Mouse (Mus musculus) liver, postnatal 0 days (tissue): ENCODE data around the gene Pcna. TPM values are rescaled to one million over a fixed set of nuclear protein-coding genes. Genes with fewer than 3 reads are reported as not detected.

ENCODE experiments used
- ATAC-seq: fragments of 200-750 bp; cut with Nextera tagmentation; 2 replicates; pipeline ENCODE4 v1.8.0; 2017; ENCODE audit warnings: mild to moderate bottlenecking, moderate library complexity
- DNase-seq: peaks from one replicate; pipeline ENCODE4 v3.0.0-alpha.2; 2016
- H3K27ac ChIP-seq: fragments of 300-500 bp; sonication (generic); 2 replicates; pipeline ENCODE4 v1.5.1; 2014; ENCODE audit warnings: antibody characterized with exemption, moderate library complexity, mild to moderate bottlenecking, low read depth
- H3K27me3 ChIP-seq: fragments of 300-500 bp; sonication (generic); 2 replicates; pipeline ENCODE4 v1.6.1; 2014; ENCODE audit warnings: low read length, control low read depth, mixed read lengths; ENCODE audit not compliant: insufficient read depth
- H3K36me3 ChIP-seq: fragments of 300-500 bp; sonication (generic); replicated peaks from 2 replicates; pipeline ENCODE4 v1.6.1; 2014; ENCODE audit warnings: mild to moderate bottlenecking, control low read depth, low read length, moderate library complexity, mixed read lengths; ENCODE audit not compliant: insufficient read depth
- H3K4me1 ChIP-seq: fragments of 300-500 bp; sonication (generic); 2 replicates; pipeline ENCODE4 v1.6.1; 2014; ENCODE audit warnings: antibody characterized with exemption, mild to moderate bottlenecking, control low read depth; ENCODE audit not compliant: insufficient read depth
- H3K4me2 ChIP-seq: fragments of 300-500 bp; sonication (generic); 2 replicates; pipeline ENCODE4 v1.6.1; 2014; ENCODE audit warnings: low read depth, mild to moderate bottlenecking, low read length, moderate library complexity, mixed read lengths
- H3K4me3 ChIP-seq: fragments of 300-500 bp; sonication (generic); 2 replicates; pipeline ENCODE4 v1.5.1; 2014; ENCODE audit warnings: low read depth, low read length
- H3K9ac ChIP-seq: fragments of 300-500 bp; sonication (generic); replicated peaks from 2 replicates; pipeline ENCODE4 v1.6.1; 2014; ENCODE audit warnings: mild to moderate bottlenecking, moderate library complexity
- H3K9me3 ChIP-seq: fragments of 300-500 bp; sonication (generic); 2 replicates; pipeline ENCODE4 v1.6.1; 2016; ENCODE audit warnings: mild to moderate bottlenecking, control low read depth, low read length, mixed read lengths
- CTCF ChIP-seq: sonication (generic); IDR thresholded peaks from 2 replicates; pipeline ENCODE4 v1.5.1; 2016; ENCODE audit warnings: antibody characterized with exemption, low read depth
- EP300 ChIP-seq: IDR thresholded peaks from 2 replicates; pipeline ENCODE4 v1.6.1; 2016; ENCODE audit warnings: antibody characterized with exemption, low read depth, mild to moderate bottlenecking
- WGBS: fragments of 180-500 bp; shearing (Covaris S2); extraction: QIAGEN DNeasy Blood & Tissue Kit; methylation state at CpG from one replicate; pipeline ENCODE4 v1.1.7; 2014; ENCODE audit not compliant: insufficient replicate concordance; 5-methylcytosine and 5-hydroxymethylcytosine counted together
- polyA plus RNA-seq: library from polyadenylated mRNA; unstranded; fragments of >200 nt; fragmentation: Nextera tagmentation; extraction: Ambion mirVana; gene quantifications from 2 replicates; pipeline ENCODE4 v1.2.1, GENCODE M21; 2015

Pcna gene
- polyA plus RNA-seq, 1 experiment from 2014 or later, result 158 TPM

DNA sequence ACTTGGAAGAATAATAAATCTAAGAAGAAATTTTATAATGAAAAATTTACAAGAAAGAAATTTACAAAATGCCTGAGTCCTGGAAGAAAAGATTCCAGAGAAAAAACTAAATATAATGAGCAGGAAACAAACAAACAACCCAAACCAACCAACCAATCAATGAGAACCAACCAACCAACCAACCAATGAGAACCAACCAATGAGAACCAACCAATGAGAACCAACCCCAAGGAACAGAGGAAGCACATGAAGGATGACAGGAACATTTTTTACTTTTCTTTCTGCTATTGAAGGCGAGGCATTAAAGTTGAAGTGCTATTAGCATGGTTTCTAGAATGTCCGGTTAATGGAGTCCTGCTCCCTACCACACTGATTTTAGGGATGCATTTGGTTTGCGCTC, 7.5 kb upstream of the Pcna start:
- no peak overlapping the region for H3K4me2 ChIP-seq
- peaks cover 15% of the 10 kb centered on the region for H3K4me1 ChIP-seq
- no peak for TF ChIP-seq CTCF
- 85% methylated on average over 3 of the region's 3 CpGs for WGBS
- no peaks in the 10 kb centered on the region for H3K36me3 ChIP-seq
- ATAC-seq (no peak), DNase-seq (no peak)
- no peak overlapping the region for H3K4me3 ChIP-seq
- H3K27ac ChIP-seq, result no peak overlapping the region
- H3K27me3 ChIP-seq, result no peaks in the 10 kb centered on the region
- H3K9ac ChIP-seq, result no peak overlapping the region
- no peaks in the 10 kb centered on the region for H3K9me3 ChIP-seq

DNA sequence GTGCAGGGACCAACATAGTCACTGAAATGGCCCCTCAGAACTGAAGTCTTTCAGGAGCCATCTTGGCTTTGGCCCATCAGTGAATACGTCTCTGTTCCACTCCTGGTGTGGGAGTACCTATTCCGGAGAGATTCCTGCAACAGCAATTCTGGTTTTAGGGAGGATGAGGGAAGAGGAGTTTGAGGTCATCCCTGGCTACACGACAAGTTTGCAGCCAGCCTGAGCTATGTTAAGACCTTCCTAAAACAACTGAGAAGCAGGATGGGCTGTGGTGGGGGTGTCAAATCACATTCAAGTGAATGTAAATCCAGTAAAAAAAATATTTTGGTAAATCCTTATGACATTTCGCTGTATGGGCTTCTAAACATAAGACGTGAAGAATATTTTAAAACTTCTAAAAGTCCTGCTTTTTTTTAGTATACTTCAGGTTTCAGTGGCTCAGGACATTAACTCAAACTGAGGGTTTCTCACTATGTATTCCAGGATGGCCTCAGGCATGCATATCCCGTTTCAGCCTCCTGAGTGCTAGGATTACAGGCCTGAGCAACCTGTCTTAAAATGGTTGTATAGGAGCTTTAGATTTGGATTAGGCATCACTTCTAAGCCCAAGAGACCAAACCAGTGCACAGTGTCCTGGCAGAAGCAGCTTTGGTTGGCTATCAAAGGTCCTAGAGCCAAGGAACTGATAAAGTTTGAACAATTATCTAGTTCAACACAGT, 4.4 kb upstream of the Pcna start:
- no peaks in the 10 kb centered on the region for H3K4me1 ChIP-seq
- H3K27ac ChIP-seq, result no peak overlapping the region
- ATAC-seq (no peak), DNase-seq (no peak)
- no peak overlapping the region for H3K9ac ChIP-seq
- TF ChIP-seq EP300, result no peak
- no peak for TF ChIP-seq CTCF
- H3K27me3 ChIP-seq, result no peaks in the 10 kb centered on the region
- no peak overlapping the region for H3K4me2 ChIP-seq
- 84% methylated on average over 6 of the region's 6 CpGs for WGBS
- no peaks in the 10 kb centered on the region for H3K9me3 ChIP-seq
- H3K4me3 ChIP-seq, result no peak overlapping the region
- H3K36me3 ChIP-seq, result no peaks in the 10 kb centered on the region

DNA sequence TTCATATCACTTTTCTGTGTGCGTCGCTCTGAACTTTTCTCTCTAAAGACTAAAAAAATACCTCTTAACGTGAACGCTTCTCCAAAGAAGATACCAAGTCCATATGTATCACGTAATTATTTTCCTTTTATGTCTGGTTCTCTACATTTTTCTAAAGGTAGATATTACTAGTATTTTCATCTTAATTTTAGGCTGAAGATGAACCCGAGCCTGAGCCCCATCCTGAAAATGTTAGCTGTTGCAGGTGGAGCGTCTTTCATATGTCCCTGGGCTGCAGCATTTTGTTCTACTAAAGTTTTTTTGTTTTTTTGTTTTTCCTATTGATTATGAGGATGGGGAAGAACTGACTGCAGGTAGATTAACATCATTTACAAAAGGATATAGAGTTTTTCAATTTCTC, 489 bp upstream of the Pcna start:
- ATAC-seq, result no peak
- peak overlapping the region; percentile 73 for H3K9ac ChIP-seq
- H3K27ac ChIP-seq, result peak overlapping the region; percentile 91
- H3K4me2 ChIP-seq, result peak overlapping the region; percentile 84
- DNase-seq, result no peak
- H3K4me1 ChIP-seq, result peaks cover 10% of the 10 kb centered on the region
- H3K9me3 ChIP-seq, result no peaks in the 10 kb centered on the region
- H3K27me3 ChIP-seq, result no peaks in the 10 kb centered on the region
- TF ChIP-seq CTCF (no peak), EP300 (no peak)
- H3K36me3 ChIP-seq, result peaks cover 27% of the 10 kb centered on the region
- WGBS, result 1% methylated on average over 7 of the region's 7 CpGs
- peak overlapping the region; percentile 82 for H3K4me3 ChIP-seq

DNA sequence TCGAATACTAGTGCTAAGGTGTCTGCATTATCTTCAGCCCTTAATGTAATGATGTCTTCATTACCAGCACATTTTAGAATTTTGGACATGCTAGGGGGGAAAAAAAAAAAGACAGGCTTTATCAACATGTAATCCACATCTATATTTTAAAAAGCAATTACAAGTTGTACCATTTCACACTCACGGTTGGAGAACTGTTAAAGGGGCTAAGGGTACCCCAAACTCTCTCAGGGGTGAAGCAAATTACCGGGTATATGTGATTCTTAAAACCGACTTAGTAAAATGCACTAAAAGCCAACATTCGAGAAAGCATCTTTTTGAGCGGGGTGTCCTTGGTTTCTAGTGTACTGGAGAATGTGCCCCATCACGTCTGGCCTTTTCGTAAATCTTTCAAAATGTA, 1.2 kb downstream of the Pcna start:
- Histone ChIP-seq H3K9me3 (no peaks in the 10 kb centered on the region), H3K27ac (peak overlapping the region; percentile 91), H3K36me3 (peaks cover 32% of the 10 kb centered on the region), H3K4me1 (peaks cover 19% of the 10 kb centered on the region), H3K9ac (peak overlapping the region; percentile 75), H3K4me2 (peak overlapping the region; percentile 84), H3K27me3 (no peaks in the 10 kb centered on the region), H3K4me3 (peak overlapping the region; percentile 82)
- no peak for TF ChIP-seq EP300
- TF ChIP-seq CTCF, result no peak
- DNase-seq (no peak), ATAC-seq (no peak)
- WGBS, result 6% methylated on average over 8 of the region's 8 CpGs

DNA sequence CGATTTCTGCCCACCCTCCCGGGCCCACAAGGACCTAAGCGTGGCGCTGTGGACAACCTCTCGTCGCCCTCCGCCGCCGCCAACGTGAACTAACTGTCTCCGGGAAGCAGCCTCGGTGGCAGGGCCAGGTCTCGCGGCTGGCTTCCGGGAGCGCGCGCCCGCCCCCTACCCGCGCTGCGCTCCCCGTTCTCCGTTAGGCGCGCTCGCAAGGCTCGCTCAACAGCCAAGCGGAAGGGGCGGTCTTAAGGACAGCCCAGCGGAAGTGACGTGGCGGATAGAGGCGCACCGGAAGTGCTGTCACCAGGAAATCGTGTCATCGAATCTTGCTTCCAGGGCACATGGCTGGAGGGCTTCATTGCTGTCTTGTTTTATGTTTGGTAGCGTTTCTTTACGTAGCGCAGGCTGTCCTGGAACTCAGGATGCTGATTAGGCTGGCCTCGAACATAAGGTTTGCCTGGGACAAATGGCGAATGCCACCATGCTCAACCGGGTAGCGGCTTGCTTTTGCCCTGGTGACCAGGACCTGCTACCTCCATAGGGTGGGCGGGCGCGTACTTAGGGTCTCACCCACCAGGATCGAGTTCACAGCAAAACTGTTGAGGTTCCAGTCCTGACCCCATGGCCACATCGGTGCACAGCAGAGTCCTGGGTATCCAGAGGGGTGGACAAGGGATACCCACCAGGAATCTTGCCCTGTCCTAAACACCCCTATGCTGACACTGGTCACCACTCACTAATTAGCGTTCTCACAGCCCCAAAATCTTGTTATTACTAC, 5.4 kb downstream of the Pcna start, which contains the start of gene Tmem230:
Gene Tmem230, minus strand, starts transcription at position 269 of the 775 bp plus-strand sequence.
- H3K9me3 ChIP-seq, result no peaks in the 10 kb centered on the region
- peak within 1 kb of the TSS; percentile 85 for H3K27ac ChIP-seq
- peak within 1 kb of the TSS; percentile 55 for H3K4me3 ChIP-seq
- H3K4me1 ChIP-seq, result peaks cover 29% of the 10 kb centered on the region
- H3K4me2 ChIP-seq, result peak within 1 kb of the TSS; percentile 83
- DNase-seq, result peak; percentile 95
- H3K36me3 ChIP-seq, result peaks cover 56% of the 10 kb centered on the region
- TF ChIP-seq EP300 (0 out of 2 replicates have a peak, but pooled peaks have one; percentile 19), CTCF (peak; percentile 51)
- peak within 1 kb of the TSS; percentile 59 for H3K9ac ChIP-seq
- no peaks in the 10 kb centered on the region for H3K27me3 ChIP-seq
- 6% methylated on average over 50 of the region's 50 CpGs for WGBS
- ATAC-seq, result peak; percentile 90

DNA sequence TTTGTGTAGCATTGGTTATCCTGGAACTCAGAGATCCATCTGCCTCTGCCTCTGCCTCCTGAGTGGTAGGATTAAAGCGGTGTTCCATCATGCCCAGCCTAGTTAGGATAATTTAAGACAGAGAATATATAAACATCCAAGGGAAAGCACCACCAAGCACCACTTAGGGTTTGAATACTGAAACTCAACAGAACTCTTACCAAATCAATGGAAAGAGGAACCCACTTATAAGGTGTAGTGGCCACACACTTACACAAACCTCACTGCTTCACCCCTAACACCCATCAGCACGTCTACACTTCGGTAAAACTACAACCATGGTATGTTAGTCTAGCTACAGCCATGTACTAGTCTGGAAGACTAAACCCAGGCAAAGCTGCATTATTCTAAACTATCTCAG, 9.7 kb downstream of the Pcna start:
- Histone ChIP-seq H3K27me3 (no peaks in the 10 kb centered on the region), H3K4me1 (peaks cover 17% of the 10 kb centered on the region), H3K36me3 (peaks cover 35% of the 10 kb centered on the region), H3K4me3 (no peak overlapping the region), H3K27ac (no peak overlapping the region), H3K9ac (no peak overlapping the region), H3K9me3 (no peaks in the 10 kb centered on the region), H3K4me2 (no peak overlapping the region)
- 89% methylated on average over 3 of the region's 3 CpGs for WGBS
- no peak for TF ChIP-seq EP300
- TF ChIP-seq CTCF, result no peak
- ATAC-seq, result no peak
- DNase-seq, result no peak
